Mouse (Mus musculus) CD4-positive helper T cell, adult 2 months (primary cell): ENCODE measurements around the gene Cast.
A peak's percentile ranks its signal among the peaks of the same experiment; 100 is the strongest.

ENCODE experiments used
- DNase-seq: peaks from one replicate; pipeline ENCODE4 v3.0.0-alpha.2; 2012; ENCODE audit warnings: low read depth, missing footprints, low spot score

The Cast gene

GRCm38 (mm10) chr13:74808152-74808929 lies at the start of gene Cast:
Gene Cast, minus strand, starts transcription at chr13:74808810.
- DNase-seq, result peak; percentile 79

- DNase-seq, result peak; percentile 82
Observed at GRCm38 (mm10) chr13:74854338-74855047, 45.9 kb upstream of the Cast start.

- no peak for DNase-seq
Observed at GRCm38 (mm10) chr13:74850823-74851222, 42.2 kb upstream of the Cast start.

GRCm38 (mm10) chr13:74845886-74846285 lies 37.3 kb upstream of the Cast start:
- peak; percentile 66 for DNase-seq

- DNase-seq, result no peak
Observed at GRCm38 (mm10) chr13:74834543-74834942, 25.9 kb upstream of the Cast start.

- no peak for DNase-seq
Observed at GRCm38 (mm10) chr13:74822095-74822494, 13.5 kb upstream of the Cast start.

- no peak for DNase-seq
Observed at GRCm38 (mm10) chr13:74815753-74816152, 7.1 kb upstream of the Cast start.

- peak; percentile 87 for DNase-seq
Observed at GRCm38 (mm10) chr13:74807446-74808151, 1.0 kb downstream of the Cast start.

GRCm38 (mm10) chr13:74806934-74807333 lies 1.7 kb downstream of the Cast start:
- DNase-seq, result peak; percentile 58

GRCm38 (mm10) chr13:74794435-74794834 lies 14.2 kb downstream of the Cast start:
- DNase-seq, result no peak

GRCm38 (mm10) chr13:74787681-74788080 lies 20.9 kb downstream of the Cast start:
- DNase-seq, result no peak

GRCm38 (mm10) chr13:74772151-74772550 lies 36.5 kb downstream of the Cast start:
- no peak for DNase-seq

- DNase-seq, result peak; percentile 95
Observed at GRCm38 (mm10) chr13:74770480-74770879, 38.1 kb downstream of the Cast start.

GRCm38 (mm10) chr13:74769871-74770270 lies 38.7 kb downstream of the Cast start:
- DNase-seq, result peak; percentile 70

- DNase-seq, result no peak
Observed at GRCm38 (mm10) chr13:74767186-74767585, 41.4 kb downstream of the Cast start.

- no peak for DNase-seq
Observed at GRCm38 (mm10) chr13:74762741-74763140, 45.9 kb downstream of the Cast start.

- no peak for DNase-seq
Observed at GRCm38 (mm10) chr13:74759152-74759551, 49.5 kb downstream of the Cast start.

- no peak for DNase-seq
Observed at GRCm38 (mm10) chr13:74743219-74743618, 65.4 kb downstream of the Cast start.

GRCm38 (mm10) chr13:74736396-74736795 lies 72.2 kb downstream of the Cast start:
- no peak for DNase-seq

GRCm38 (mm10) chr13:74735834-74736233 lies 72.8 kb downstream of the Cast start:
- DNase-seq, result no peak

GRCm38 (mm10) chr13:74733726-74734125 lies 74.9 kb downstream of the Cast start:
- DNase-seq, result no peak

- no peak for DNase-seq
Observed at GRCm38 (mm10) chr13:74719002-74719401, 89.6 kb downstream of the Cast start.
